Mouse (Mus musculus) kidney, postnatal 0 days (tissue): ENCODE data around the gene Naf1. TPM values are rescaled to one million over a fixed set of nuclear protein-coding genes. Genes with fewer than 3 reads are reported as not detected.

ENCODE experiments used
- ATAC-seq: fragments of 200-750 bp; cut with Nextera tagmentation; replicated peaks from 2 replicates; pipeline ENCODE4 v1.8.0; 2017; ENCODE audit warnings: low read depth, moderate number of reproducible peaks, moderate TSS enrichment, moderate library complexity; ENCODE audit not compliant: low FRiP score
- DNase-seq: peaks from one replicate; pipeline ENCODE4 v3.0.0-alpha.2; 2016; ENCODE audit warnings: low spot score
- H3K27ac ChIP-seq: fragments of 300-500 bp; sonication (generic); 2 replicates; pipeline ENCODE4 v1.5.1; 2014; ENCODE audit warnings: mild to moderate bottlenecking
- H3K27me3 ChIP-seq: fragments of 300-500 bp; sonication (generic); 2 replicates; pipeline ENCODE4 v1.6.1; 2014; ENCODE audit warnings: low read length, mixed read lengths; ENCODE audit not compliant: insufficient read depth
- H3K36me3 ChIP-seq: fragments of 300-500 bp; sonication (generic); 2 replicates; pipeline ENCODE4 v1.6.1; 2014; ENCODE audit warnings: low read length, mixed read lengths; ENCODE audit not compliant: insufficient read depth
- H3K4me1 ChIP-seq: fragments of 300-500 bp; sonication (generic); replicated peaks from 2 replicates; pipeline ENCODE4 v1.6.1; 2014; ENCODE audit warnings: antibody characterized with exemption, low read length, mixed read lengths; ENCODE audit not compliant: insufficient read depth
- H3K4me2 ChIP-seq: fragments of 300-500 bp; sonication (generic); 2 replicates; pipeline ENCODE4 v1.6.1; 2014; ENCODE audit warnings: mild to moderate bottlenecking, low read length, moderate library complexity, mixed read lengths
- H3K4me3 ChIP-seq: fragments of 300-500 bp; sonication (generic); replicated peaks from 2 replicates; pipeline ENCODE4 v1.5.1; 2014; ENCODE audit warnings: low read depth, low read length
- H3K9ac ChIP-seq: fragments of 300-500 bp; sonication (generic); 2 replicates; pipeline ENCODE4 v1.6.1; 2014; ENCODE audit warnings: low read depth, low read length
- H3K9me3 ChIP-seq: fragments of 300-500 bp; sonication (generic); replicated peaks from 2 replicates; pipeline ENCODE4 v1.6.1; 2016; ENCODE audit warnings: low read length, inconsistent platforms, mixed read lengths
- CTCF ChIP-seq: IDR thresholded peaks from 2 replicates; pipeline ENCODE4 v1.5.1; 2016; ENCODE audit warnings: antibody characterized with exemption, low read depth, mild to moderate bottlenecking, moderate library complexity
- WGBS: fragments of 180-500 bp; shearing (Covaris S2); extraction: QIAGEN DNeasy Blood & Tissue Kit; methylation state at CpG from one replicate; pipeline ENCODE4 v1.1.7; 2014; 5-methylcytosine and 5-hydroxymethylcytosine counted together
- polyA plus RNA-seq: library from polyadenylated mRNA; unstranded; fragments of >200 nt; fragmentation: Nextera tagmentation; extraction: Ambion mirVana; gene quantifications from 2 replicates; pipeline ENCODE4 v1.2.1, GENCODE M21; 2015

Gene Naf1
- 5.0 TPM in 2 replicates for polyA plus RNA-seq

DNA sequence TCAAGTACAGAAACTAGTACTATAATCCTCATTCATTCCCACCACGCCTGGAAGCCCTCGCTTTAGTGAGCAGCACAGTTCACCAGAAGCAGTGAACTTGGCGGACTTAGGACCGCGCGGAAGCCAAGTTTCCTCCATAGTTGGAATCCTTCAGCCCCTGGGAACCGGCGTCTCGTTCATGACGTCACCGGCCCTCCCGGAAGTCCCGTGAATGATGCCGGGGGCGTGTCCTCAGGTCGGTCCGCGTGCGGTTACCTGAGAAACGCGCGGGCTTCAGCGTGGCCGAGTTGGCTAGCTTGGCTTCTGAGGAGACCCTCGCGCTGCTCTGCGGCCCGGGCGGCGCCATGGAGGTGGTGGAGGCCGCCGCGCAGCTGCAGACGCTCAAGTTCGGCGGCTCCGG is at the start of gene Naf1:
Gene Naf1 (plus strand): TSS at position 195 of the 400 bp plus-strand sequence.
- no peak for TF ChIP-seq CTCF
- H3K27me3 ChIP-seq: no peaks in the 10 kb centered on the region

DNA sequence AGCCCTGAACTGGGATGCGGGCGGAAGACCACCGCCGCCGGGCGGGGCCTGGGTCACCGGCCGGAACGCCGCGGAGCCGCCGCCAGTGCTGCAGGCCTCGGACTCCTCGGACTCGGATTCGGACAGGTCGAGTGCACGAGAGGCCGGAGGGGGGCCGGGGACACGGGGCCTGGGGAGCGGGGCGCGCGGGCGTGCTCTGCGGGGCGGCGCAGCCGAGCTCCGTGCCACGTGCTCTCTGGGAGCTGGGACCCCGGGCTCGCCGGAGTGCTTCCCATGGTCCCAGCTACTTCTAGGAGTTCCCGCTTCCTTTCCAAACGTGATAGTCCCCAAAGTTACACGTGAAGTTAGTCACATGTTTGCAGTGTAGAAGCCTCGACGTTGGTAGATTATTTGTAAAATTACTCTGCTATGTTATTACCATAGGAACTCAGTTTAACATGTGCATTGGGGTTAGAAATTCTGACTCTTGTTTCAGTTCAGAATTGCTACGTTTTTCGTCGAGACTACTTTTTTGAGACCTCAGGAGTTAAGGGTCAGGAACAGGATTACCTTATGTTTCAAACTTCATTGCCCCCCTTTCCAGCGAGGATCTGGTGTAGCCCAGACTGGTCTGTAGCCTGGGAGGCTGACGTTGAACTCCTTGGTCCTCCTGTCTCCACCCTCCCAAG is 1.0 kb downstream of the Naf1 start:
- peak overlapping the region; percentile 82 for H3K4me2 ChIP-seq
- peak; percentile 75 for ATAC-seq
- 1% methylated on average over 46 of the region's 46 CpGs for WGBS

More for the DNA sequence above, at the start of gene Naf1:
- Histone ChIP-seq H3K27ac (peak within 1 kb of the TSS; percentile 44; the same call in 1 of the 2 replicates), H3K9me3 (no peaks in the 10 kb centered on the region), H3K4me3 (peak within 1 kb of the TSS; percentile 73), H3K4me2 (peak within 1 kb of the TSS; percentile 82), H3K4me1 (peaks cover 14% of the 10 kb centered on the region), H3K36me3 (no peaks in the 10 kb centered on the region), H3K9ac (peak within 1 kb of the TSS; percentile 76)
- ATAC-seq (peak; percentile 95), DNase-seq (peak; percentile 95)
- WGBS: 0% methylated on average over 37 of the region's 37 CpGs

DNA sequence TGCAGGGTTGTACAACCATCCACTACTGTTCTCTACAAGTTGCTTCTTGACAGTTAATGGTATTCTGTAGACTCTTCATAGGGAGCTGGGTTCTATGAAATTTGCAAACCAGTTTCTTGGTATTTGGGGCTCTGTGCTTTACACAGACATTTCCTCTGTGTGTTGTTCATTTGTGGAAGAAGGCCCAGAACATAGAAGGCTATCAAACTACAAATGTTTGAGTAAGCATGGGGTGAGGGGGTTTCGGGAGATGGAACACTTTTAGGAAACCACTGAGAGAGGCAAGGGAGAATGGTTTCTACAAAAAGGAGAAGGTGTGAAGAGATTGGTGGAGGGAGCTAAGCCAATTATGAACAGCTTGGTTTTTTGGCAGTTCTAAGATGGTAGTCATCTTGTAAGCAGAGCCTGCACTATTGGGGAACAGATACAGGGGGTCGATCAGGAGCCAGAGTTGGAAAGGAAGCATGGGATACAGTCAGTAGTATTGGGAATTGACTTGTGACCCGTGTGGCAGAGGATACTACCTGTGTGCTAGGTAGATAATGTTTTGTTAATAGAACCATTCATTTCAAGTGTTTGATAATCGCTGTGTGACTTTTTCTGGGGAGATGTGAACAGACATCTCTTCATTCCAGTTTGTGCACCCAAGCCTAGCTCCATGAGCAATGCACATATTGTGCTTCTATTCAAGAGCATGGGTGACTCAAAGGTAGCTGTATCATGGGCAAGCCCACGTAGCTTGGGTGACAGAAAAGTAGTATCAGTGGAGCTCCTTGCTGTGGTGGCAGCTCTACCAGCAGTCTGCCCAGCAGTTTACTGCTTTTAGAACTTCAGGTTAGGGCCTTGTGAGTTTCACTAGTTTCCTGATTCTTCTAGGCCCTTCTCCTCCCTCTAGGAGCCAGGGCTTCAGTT is 1.8 kb downstream of the Naf1 start:
- WGBS: 68% methylated on average over 5 of the region's 5 CpGs
- Histone ChIP-seq H3K4me3 (peak overlapping the region; percentile 73), H3K4me2 (peak overlapping the region; percentile 82), H3K9ac (no peak overlapping the region), H3K36me3 (peaks cover 1% of the 10 kb centered on the region; the same call in 1 of the 2 replicates), H3K4me1 (peaks cover 14% of the 10 kb centered on the region), H3K27me3 (no peaks in the 10 kb centered on the region), H3K27ac (no peak overlapping the region), H3K9me3 (no peaks in the 10 kb centered on the region)
- no peak for DNase-seq
- ATAC-seq: no peak
- TF ChIP-seq CTCF: no peak

More for the DNA sequence above, 1.0 kb downstream of the Naf1 start:
- Histone ChIP-seq H3K4me1 (peaks cover 14% of the 10 kb centered on the region), H3K36me3 (no peaks in the 10 kb centered on the region), H3K27me3 (no peaks in the 10 kb centered on the region), H3K27ac (peak overlapping the region; percentile 44; the same call in 1 of the 2 replicates), H3K4me3 (peak overlapping the region; percentile 73), H3K9me3 (no peaks in the 10 kb centered on the region), H3K9ac (peak overlapping the region; percentile 76)
- no peak for TF ChIP-seq CTCF
- DNase-seq: peak; percentile 59

DNA sequence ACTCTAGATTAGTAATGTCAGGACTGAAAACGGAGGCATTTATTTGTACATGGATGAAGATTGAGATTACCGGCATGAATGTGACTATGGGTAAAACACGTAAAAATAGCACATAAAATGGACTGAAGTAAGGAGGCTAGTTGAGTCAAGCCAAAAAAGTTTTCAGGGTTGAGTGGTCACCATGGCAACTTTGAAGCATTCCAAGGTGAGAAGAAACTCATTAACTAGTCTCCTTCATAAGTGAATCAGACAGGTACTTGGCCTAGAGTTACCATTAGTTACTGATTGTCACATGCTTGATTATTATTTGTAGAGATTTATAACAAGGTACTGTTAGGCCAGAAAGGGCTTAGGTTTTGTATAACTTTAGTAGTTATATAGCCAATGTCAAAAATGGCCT is 3.7 kb downstream of the Naf1 start:
- H3K4me2 ChIP-seq: no peak overlapping the region
- H3K9ac ChIP-seq: no peak overlapping the region
- peaks cover 14% of the 10 kb centered on the region for H3K4me1 ChIP-seq
- 90% methylated on average over 3 of the region's 3 CpGs for WGBS
- H3K4me3 ChIP-seq: no peak overlapping the region
- no peak for DNase-seq
- no peak for TF ChIP-seq CTCF
- peaks cover 3% of the 10 kb centered on the region; the same call in 1 of the 2 replicates for H3K36me3 ChIP-seq
- no peak for ATAC-seq
- H3K9me3 ChIP-seq: no peaks in the 10 kb centered on the region
- no peaks in the 10 kb centered on the region for H3K27me3 ChIP-seq
- no peak overlapping the region for H3K27ac ChIP-seq

DNA sequence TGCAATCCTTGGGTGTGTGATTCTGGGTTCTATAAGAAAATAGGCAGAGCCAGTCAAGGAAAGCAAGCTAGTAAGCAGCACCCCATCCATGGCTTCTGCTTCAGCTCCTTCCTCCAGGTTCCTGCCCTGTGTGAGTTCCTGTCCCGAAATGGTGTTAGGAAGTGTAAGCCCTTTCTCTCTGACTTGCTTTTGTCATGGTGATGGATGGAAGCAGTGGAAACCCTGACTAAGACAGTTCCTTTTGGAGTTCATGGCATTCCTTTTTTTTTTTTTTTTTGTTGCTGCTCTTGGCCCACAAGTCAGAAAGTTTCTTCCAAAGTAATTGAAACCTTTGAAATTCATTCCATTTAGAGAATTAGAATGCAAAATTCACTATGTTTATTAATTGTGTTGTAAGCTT is 5.1 kb downstream of the Naf1 start:
- Histone ChIP-seq H3K36me3 (peaks cover 3% of the 10 kb centered on the region; the same call in 1 of the 2 replicates), H3K4me3 (no peak overlapping the region), H3K4me2 (no peak overlapping the region), H3K27ac (no peak overlapping the region), H3K27me3 (no peaks in the 10 kb centered on the region), H3K9ac (no peak overlapping the region), H3K9me3 (no peaks in the 10 kb centered on the region), H3K4me1 (peaks cover 14% of the 10 kb centered on the region)
- 50% methylated on average over 1 of the region's 1 CpGs for WGBS
- DNase-seq (no peak), ATAC-seq (no peak)
- TF ChIP-seq CTCF: no peak

DNA sequence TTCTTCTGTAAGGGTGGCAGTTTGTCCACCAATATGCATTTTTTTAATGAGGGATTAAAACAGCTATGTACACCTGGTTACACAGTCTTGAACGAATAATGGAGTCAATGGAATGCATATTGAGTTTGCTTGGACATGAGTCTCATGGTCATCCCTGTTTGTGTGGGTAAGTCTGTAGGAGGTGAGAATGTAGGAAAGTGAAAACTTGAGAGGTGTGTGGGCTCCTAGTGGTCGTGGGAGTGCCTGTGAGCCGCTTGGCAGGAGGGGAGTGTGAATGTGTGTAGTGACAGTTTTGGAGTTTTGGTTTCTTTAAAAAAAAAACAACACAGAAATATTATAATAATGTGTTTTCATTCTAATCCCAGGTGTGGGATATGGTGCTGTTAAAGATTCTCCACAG is 7.7 kb downstream of the Naf1 start:
- no peak for ATAC-seq
- Histone ChIP-seq H3K9me3 (no peaks in the 10 kb centered on the region), H3K27ac (no peak overlapping the region), H3K4me1 (0 out of 2 replicates have a peak, but pooled peaks cover 3% of the 10 kb centered on the region), H3K9ac (no peak overlapping the region), H3K4me3 (no peak overlapping the region), H3K27me3 (no peaks in the 10 kb centered on the region), H3K36me3 (peaks cover 3% of the 10 kb centered on the region; the same call in 1 of the 2 replicates), H3K4me2 (no peak overlapping the region)
- DNase-seq: no peak
- TF ChIP-seq CTCF: no peak
- 48% methylated on average over 3 of the region's 3 CpGs for WGBS
